Mouse (Mus musculus) mature B cell (primary cell): ENCODE measurements around the gene Btaf1.

ENCODE experiments used
- in situ Hi-C: fragments of 300-500 bp; cut with MboI; formaldehyde crosslinking; loops from 2 replicates; pipeline ENCODE4 v1.14.3; 2019

Gene Btaf1

DNA sequence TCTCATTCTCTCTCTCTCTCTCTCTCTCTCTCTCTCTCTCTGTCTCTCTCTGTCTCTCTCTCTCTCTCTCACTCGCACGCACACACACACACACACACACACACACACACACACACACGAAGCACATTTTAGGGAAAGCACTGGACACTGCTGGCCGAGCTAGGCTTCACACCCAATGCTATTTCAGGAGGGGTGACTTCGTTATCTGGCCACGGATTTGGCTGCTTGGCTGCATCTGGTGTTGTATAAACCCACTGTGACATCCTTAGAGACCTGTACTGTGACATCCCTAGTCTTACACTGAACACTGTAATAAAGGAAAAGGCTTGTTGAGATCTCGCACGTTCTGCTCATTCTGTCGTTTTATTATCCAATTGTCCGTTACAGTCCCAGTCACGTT, 95.1 kb downstream of the Btaf1 start:
- in situ Hi-C loops = no loop called here

DNA sequence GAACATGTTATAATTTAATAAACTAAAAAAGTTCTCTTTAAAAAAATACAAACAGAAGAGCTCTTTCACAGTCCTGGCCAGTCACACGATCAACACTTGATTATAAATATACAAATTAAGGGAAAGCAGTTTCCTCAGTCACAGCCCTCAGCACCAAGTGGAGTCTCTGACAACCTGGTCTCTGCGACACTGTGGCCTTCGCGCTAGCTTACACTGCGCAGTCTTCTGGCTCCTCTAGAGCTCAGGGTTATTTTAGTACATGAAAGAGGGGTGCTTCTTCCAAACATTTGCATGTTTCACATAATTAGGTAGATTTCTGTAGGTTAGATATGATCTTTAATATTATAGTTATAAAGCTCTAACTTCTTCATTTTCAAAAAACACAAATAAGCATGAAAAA, 96.3 kb downstream of the Btaf1 start:
- in situ Hi-C loops = no loop called here

DNA sequence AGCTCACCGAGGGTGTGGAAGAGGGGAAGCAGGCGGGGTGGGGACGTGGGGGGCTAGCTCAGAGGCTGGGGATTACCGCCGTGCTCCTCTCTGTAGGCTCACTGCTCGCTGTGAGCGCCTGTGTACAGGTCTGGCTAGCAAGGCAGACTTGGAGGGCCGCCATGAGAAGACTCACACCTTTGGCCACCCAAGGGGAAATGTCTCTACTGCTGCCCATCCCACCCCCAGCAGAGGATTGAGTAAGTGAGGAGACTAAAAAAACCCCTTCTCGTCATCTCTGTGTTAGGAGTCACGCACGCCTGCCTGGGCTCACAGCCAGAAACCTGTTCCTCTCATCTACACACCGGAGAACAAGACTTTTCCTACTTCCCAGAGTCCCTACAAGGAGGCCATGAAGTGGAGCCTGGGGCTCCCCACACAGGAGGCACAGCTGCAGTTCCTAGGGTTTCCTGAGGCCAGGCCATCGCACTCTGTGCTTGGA, 100.0 kb downstream of the Btaf1 start:
- in situ Hi-C loops = no loop called here

DNA sequence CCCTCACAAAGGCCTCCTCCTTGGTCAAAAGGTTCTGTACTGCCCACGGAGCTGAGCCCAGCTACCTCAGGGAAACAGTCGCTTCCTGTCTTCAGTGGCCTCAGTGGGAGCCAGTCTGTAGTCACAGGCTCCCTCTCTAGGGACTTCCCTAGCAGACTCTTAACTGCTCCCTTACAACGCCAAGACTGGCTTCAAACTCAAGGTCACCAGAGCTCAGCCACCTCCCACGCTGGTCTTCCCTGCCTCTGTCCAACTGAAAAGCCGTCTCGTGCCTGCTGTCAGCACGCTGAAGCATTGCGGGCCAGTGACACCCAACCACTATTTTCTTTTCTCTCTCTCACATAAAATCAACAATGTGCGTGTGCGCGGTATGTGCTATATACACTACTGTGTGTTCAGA, 100.5 kb downstream of the Btaf1 start:
- in situ Hi-C loops = no loop called here

DNA sequence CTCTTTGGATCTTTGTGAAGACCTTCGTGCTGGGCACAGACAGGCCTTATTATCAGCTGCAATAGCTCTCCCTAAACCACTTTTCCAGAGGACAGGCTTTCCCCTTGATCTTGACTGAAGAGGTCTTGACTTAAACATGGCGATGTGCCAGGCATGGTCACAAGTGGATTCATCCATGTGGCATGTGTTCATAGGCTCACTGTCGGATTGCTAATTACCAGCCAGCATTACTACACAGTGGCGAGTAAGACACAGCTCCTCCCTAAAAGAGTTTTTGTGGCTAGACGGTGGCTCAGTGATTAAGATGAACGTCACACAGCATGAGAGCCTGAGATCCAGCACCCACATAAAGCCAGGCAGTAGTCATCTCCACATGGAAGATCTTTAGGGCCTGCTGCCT, 103.9 kb downstream of the Btaf1 start:
- in situ Hi-C loops = no loop called here

DNA sequence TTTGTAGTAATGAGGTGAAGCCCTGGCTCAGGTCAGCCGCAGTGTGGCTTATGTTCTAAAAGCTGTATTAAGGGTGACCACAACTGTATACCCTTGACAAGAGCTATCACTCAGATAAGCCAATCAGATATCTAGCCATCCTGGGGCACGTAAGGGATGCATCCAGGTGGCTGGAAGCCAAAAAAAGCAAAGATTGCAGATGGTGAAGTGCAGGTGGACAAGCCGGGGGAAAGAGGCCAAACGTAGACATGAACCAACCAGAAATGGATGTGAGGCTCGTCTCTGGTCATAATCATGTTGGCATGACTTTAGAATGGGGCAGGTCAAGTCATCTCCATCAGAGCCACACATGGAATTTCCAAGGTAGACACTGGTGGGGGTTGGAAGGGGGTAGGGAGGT, 105.6 kb downstream of the Btaf1 start:
- in situ Hi-C loops = no loop called here

DNA sequence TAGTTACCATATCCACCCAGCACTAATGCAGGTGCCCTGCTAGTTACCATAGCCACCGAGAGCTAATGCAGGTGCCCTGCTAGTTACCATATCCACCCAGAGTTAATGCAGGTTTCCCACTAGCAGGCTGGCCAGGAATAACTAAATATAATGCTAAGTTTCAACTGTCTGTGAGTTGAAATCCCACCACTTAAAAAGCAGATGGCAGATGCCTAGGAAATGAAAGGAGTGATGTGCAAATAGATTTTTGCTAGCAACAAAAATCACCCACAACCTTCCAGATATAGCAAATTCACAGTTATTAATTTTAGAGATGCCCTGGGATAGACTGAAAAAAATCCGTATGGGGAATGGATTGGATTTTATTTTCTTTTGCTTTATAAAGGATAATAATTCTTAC, 106.5 kb downstream of the Btaf1 start:
- in situ Hi-C loops = no loop called here

DNA sequence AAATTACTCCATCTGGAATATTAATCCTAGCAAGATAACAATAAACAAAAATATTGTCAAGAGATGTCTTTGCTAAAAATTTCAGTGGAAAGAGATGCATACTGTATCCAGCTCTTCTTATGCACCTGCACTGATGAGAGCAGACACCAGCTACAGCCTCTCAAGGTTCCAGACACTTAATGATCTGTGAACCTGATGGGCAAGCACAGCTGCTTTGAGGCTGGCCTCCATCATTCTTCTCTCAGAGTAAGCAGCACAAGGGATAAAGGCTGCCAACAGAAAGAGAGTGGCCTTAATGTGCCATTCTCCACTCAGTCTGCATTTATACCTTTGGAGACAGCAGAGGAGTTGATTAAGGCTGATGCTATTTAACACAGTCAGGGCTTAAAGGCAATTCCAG, 115.0 kb downstream of the Btaf1 start:
- in situ Hi-C loops = no loop called here

DNA sequence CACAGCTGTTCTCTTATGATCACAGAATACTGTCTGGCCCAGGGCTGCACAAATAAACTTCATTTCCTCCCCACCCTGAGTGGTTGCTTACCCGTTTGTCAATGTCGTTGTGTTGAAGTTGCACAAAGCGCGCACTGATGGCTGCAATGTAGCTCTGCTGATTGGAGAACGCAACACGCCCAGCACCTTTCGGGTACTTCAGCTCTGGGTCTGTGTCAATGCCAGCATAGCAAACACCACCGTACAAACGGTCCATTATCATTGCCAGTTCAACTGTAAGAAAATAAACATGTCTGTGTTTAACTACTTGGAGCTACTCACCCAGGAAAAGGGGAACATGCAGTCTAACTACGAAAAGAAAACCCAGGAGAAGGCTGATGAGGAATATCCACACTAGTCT, 118.6 kb downstream of the Btaf1 start:
- in situ Hi-C loops = no loop called here

DNA sequence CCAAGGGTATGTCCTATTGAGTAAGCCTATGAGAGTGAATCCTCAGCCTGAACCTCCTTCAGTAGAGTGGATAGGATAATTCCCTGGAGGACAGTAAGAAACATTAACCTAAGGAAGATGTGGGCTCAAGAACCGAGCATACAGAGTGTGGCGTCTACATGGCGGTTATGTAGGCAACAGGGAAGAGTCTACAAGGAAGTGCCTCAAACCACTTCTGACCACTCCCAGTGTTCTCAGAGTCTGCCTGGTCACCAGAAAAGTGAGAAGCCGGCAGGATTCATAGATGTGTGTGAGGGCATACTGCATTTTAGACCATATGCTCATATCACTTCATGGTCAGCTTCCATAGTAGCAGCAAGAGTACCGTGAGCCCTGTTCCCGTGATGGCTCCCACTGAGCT, 122.6 kb downstream of the Btaf1 start:
- in situ Hi-C loops = no loop called here

DNA sequence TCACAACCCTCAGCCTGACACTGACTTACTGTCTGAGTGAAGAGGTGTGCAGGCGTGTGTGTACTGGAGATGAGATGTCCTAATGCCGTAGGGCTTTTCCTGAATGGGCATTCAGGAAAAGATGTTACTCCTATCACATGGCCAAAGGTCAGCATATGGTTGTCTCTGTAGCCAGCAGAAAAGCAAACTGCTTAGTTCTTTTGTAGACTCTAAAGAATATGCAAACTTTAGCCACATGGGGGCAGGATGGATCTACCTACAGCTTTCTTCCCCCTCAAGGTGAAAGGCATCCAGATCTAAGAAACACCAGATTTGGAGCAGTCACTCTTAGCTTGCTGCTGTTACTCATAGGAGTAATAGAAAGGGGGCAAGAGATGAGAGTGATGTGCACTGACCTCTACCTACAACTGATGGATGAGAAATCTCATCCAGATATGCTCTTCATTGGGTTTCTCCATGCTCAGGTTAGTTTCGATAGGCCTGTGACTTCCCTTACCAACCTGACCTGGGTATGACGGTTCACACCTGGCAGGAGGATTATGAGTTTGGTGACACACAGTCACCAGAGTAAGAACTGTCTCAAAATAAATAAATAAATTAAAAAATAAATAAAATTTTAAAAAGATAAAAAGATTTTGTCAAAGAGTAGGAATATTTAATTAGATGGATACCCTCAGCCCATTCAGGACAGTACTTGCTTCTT, 124.9 kb downstream of the Btaf1 start:
- in situ Hi-C loops = no loop called here

DNA sequence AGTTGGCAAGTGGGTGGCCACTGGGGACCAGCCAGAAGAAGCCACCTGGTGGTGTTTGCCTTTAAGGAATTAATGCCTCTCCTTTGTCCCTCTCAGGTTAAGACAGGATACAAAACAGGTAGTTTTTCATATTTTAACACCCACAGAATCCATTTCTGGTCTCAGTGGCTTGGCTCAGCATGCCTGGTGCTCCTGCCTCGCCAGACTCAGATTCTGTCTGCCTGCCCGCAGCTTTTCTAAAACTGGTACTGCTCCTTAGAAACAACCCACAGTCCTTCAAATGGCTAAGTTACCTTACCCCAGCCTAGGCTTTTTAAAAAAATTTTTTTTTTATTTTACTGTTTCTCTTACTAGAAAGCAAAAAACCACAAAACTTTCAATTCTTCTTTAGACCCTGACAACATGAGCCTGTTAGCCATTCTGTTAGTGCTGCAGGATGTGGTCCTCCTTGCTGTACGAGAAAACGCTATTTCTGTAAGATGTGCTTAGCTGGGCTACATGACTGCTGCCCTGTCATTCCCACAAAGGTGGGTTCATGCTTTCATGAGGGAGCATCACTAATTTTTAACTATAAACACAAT, 130.2 kb downstream of the Btaf1 start:
- in situ Hi-C loops = no loop called here

DNA sequence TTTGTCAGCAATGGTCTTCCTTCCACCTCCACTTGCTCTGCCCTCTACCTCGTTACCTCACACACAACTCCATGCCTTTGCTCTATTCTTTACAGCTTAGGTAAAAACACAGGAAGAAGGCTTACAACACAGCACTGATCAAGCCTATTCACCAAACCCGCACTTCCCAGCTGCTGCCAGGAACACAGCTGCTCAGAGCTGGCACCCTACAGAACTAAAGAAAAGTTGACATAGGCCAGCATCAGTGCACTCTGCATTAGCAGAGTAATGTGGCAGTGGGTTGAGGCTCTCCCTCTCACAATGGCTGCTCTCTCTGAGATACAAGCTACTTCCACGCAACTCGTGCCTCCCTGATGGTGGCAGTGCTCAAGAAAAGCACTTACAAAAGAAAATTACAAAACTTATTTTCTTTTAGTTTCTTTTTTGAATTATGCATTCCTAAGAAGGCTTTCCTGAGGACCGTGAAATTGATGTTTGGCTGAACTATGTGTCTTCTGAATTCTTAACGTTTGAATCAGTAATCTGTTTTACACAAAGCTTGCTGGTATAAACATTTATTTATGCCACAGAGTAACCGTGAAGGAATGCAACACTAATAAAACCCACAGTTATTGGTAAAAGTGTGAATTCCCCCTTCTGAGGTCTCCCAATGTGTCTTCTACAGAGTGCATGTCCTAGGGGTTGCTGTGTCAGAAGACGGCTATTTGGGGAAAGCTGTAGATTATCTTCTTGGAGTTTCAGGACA, 131.5 kb downstream of the Btaf1 start:
- in situ Hi-C loops = no loop called here

DNA sequence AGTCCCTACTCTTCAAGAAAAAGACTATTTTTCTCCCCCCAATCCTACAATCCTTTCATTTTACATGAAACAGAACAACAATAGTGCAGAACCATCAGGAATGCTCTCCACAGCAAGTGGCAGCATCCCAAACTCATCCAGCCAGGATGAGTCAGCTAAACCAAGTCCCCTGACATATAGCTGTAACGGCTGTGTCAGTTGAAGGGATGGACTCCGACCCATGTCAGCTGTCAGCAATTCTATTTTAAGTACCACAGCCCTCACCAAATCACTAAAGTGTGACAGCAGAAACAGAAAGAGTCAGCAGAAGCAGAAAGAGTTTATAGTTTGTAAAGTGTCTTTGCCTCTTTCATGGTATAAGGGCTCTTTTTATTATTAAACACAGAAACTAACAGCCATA, 133.7 kb downstream of the Btaf1 start:
- in situ Hi-C loops = no loop called here

DNA sequence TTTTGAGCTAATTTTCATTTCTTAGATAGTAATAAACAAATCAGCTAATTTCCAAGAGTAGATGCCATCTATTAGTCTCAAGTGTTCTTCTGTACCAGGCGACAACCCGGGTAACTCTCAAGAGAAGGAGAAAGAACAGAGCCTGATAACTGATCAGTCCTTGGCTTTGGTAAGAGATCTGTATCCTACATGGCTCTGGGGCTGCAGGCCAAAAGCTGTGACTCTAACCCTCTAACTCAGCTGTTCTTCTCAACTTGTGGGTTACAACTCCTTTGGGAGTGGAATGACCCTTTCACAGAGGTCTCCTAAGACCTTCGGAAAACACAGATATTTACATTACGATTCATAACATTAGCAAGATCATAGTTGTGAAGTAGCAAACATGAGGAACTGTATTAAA, 134.2 kb downstream of the Btaf1 start:
- in situ Hi-C loops = no loop called here
